17 mouse cellular contexts compared by ENCODE assay signal in genomic region chr10:26249426-26250165, GRCm38 (mm10). TPM values are rescaled to one million over a fixed set of nuclear protein-coding genes. Genes with fewer than 3 reads are reported as not detected.
DNase-seq lines count a peak whose midpoint lies in the region; ATAC-seq lines count a peak whose summit lies in the region.
"Had no signal": no experiment of that assay in that cellular context is flagged by ENCODE, and none has a peak within 500 bp of the region (broad histone marks: within the 10 kb centered on the region; RNA-seq: fewer than 3 reads in every experiment).

No protein-coding gene starts in this region.

- H3K27me3 ChIP-seq in hindbrain, embryonic 11.5 days (ENCODE audit: control insufficient read depth, insufficient read depth, low read length) = no peaks in the 10 kb centered on the region
- no peaks in the 10 kb centered on the region for H3K27me3 ChIP-seq in intestine, embryonic 16.5 days (replicated peaks; ENCODE audit: control insufficient read depth, insufficient read depth, low read length)
- H3K27me3 ChIP-seq in kidney, embryonic 15.5 days = no peaks in the 10 kb centered on the region
- H3K27me3 ChIP-seq: heart, embryonic 13.5 days; hindbrain, embryonic 15.5 days had no signal

- no peak overlapping the region for H3K4me2 ChIP-seq in hindbrain, embryonic 11.5 days (replicated peaks; ENCODE audit: low read depth, low read length)
- no peak overlapping the region for H3K4me2 ChIP-seq in intestine, embryonic 16.5 days (ENCODE audit: low read depth, low read length)
- H3K4me2 ChIP-seq in kidney, embryonic 15.5 days = no peak overlapping the region
- H3K4me2 ChIP-seq: heart, embryonic 13.5 days; hindbrain, embryonic 15.5 days; lung, embryonic 14.5 days had no signal

- H3K4me3 ChIP-seq in hindbrain, embryonic 11.5 days (ENCODE audit: low read depth, low read length) = no peak overlapping the region
- H3K4me3 ChIP-seq in intestine, embryonic 16.5 days (ENCODE audit: low read length) = no peak overlapping the region
- no peak overlapping the region for H3K4me3 ChIP-seq in kidney, embryonic 15.5 days (replicated peaks)
- H3K4me3 ChIP-seq: heart, embryonic 13.5 days; hindbrain, embryonic 15.5 days had no signal

- WGBS in hindbrain, embryonic 11.5 days = 91% methylated on average over 7 of the region's 7 CpGs
- WGBS in intestine, embryonic 16.5 days = 81% methylated on average over 7 of the region's 7 CpGs
- WGBS in kidney, embryonic 15.5 days = 82% methylated on average over 7 of the region's 7 CpGs

- H3K9me3 ChIP-seq in hindbrain, embryonic 11.5 days (ENCODE audit: control insufficient read depth, low read length) = no peaks in the 10 kb centered on the region
- no peaks in the 10 kb centered on the region for H3K9me3 ChIP-seq in intestine, embryonic 16.5 days (ENCODE audit: control insufficient read depth, low read length)
- H3K9me3 ChIP-seq in kidney, embryonic 15.5 days (replicated peaks) = no peaks in the 10 kb centered on the region
- H3K9me3 ChIP-seq: heart, embryonic 13.5 days; hindbrain, embryonic 15.5 days had no signal

- DNase-seq in layer of hippocampus, adult 11-12 months (ENCODE audit: low spot score) = peak; percentile 35
- DNase-seq in layer of hippocampus, postnatal 10 days (ENCODE audit: low spot score in 2 of 2) = no peak
- DNase-seq in frontal cortex, postnatal 10 days (ENCODE audit: low spot score in 2 of 2) = peak; percentile 15 to 65
- DNase-seq in left cerebral cortex, adult 18-20 months (ENCODE audit: low spot score in 2 of 2) = peak; percentile 68 to 79
- peak; percentile 62 for DNase-seq in right cerebral cortex, postnatal 25 days
- DNase-seq in hindbrain, embryonic 11.5 days (ENCODE audit: low spot score) = no peak
- DNase-seq: cerebellum, adult 11-12 months; kidney, adult 9 months; lung, embryonic 14.5 days; thymus, adult 2 months had no signal

- ATAC-seq in hindbrain, embryonic 11.5 days (ENCODE audit: low FRiP score) = no peak
- no peak for ATAC-seq in intestine, embryonic 16.5 days
- ATAC-seq in kidney, embryonic 15.5 days (replicated peaks; ENCODE audit: low FRiP score) = no peak
- ATAC-seq: activated CD4-positive, CD25-positive, alpha-beta regulatory T cell, adult 4 months had no signal

- no peaks in the 10 kb centered on the region for H3K4me1 ChIP-seq in hindbrain, embryonic 11.5 days (replicated peaks; ENCODE audit: control insufficient read depth, insufficient read depth, low read length)
- H3K4me1 ChIP-seq in intestine, embryonic 16.5 days (ENCODE audit: control insufficient read depth, insufficient read depth, low read length) = no peaks in the 10 kb centered on the region
- H3K4me1 ChIP-seq in kidney, embryonic 15.5 days = no peaks in the 10 kb centered on the region
- H3K4me1 ChIP-seq: heart, embryonic 13.5 days; hindbrain, embryonic 15.5 days had no signal

- H3K27ac ChIP-seq in hindbrain, embryonic 11.5 days (ENCODE audit: low read depth, low read length) = no peak overlapping the region
- no peak overlapping the region for H3K27ac ChIP-seq in intestine, embryonic 16.5 days (ENCODE audit: low read length)
- H3K27ac ChIP-seq in kidney, embryonic 15.5 days = no peak overlapping the region
- H3K27ac ChIP-seq: heart, embryonic 13.5 days; hindbrain, embryonic 15.5 days had no signal

- H3K36me3 ChIP-seq in hindbrain, embryonic 11.5 days (ENCODE audit: control insufficient read depth, insufficient read depth, low read length) = no peaks in the 10 kb centered on the region
- no peaks in the 10 kb centered on the region for H3K36me3 ChIP-seq in intestine, embryonic 16.5 days (ENCODE audit: control insufficient read depth, insufficient read depth, low read length)
- no peaks in the 10 kb centered on the region for H3K36me3 ChIP-seq in kidney, embryonic 15.5 days
- H3K36me3 ChIP-seq: heart, embryonic 13.5 days; hindbrain, embryonic 15.5 days had no signal

- no peak overlapping the region for H3K9ac ChIP-seq in hindbrain, embryonic 11.5 days (ENCODE audit: low read depth, low read length)
- no peak overlapping the region for H3K9ac ChIP-seq in intestine, embryonic 16.5 days (ENCODE audit: low read depth, low read length)
- no peak overlapping the region for H3K9ac ChIP-seq in kidney, embryonic 15.5 days
- H3K9ac ChIP-seq: heart, embryonic 13.5 days; hindbrain, embryonic 15.5 days; lung, embryonic 14.5 days had no signal

RNA-seq across cellular contexts. Expression of gene Samd3, which starts 20.1 kb away (rescaled TPM):
- under 1 TPM; 0.31 to 0.50 TPM for total RNA-seq in layer of hippocampus, postnatal 10 days (2021)
- 1 to 10 TPM; 2.0 to 4.6 TPM for total RNA-seq in left cerebral cortex, adult 18-20 months (2021)
- polyA plus RNA-seq in hindbrain, embryonic 11.5 days (2014; fragmentation: Nextera tagmentation; extraction: Ambion mirVana) = 0.37 TPM in 1 of 2 replicates, not detected in the other
- polyA plus RNA-seq in intestine, embryonic 16.5 days (2015; fragmentation: Nextera tagmentation; extraction: Ambion mirVana) = not detected in 2 replicates
- not detected in 2 replicates for polyA plus RNA-seq in kidney, embryonic 15.5 days (2015; fragmentation: Nextera tagmentation; extraction: Ambion mirVana)
- total RNA-seq: ES-E14; gastrocnemius, adult 18-20 months had no signal
- polyA plus RNA-seq: heart, embryonic 13.5 days had no signal

Comparison
In these comparisons a context has a peak if more than half of its experiments do, and no peak if none do; other contexts are left out.
1. DNase-seq: peak in layer of hippocampus, adult 11-12 months (single experiment), frontal cortex, postnatal 10 days (2 of 2), left cerebral cortex, adult 18-20 months (2 of 2) and right cerebral cortex, postnatal 25 days (single experiment); none in layer of hippocampus, postnatal 10 days (0 of 2) and hindbrain, embryonic 11.5 days (single experiment).